Mouse (Mus musculus): Measurements from ENCODE around the gene Adh7. TPM values are rescaled to one million over a fixed set of nuclear protein-coding genes. Genes with fewer than 3 reads are reported as not detected.

Adh7 gene
- polyA plus RNA-seq, 1 experiment from 2014 or later = 0.12 TPM

GRCm38 (mm10) chr3:138251156-138251555 is 33.6 kb downstream of the Adh7 start:
- no peak overlapping the region for H3K27ac ChIP-seq (ENCODE audit: low read depth, low read length)
- no peak for ATAC-seq (replicated peaks; ENCODE audit: low FRiP score)
- WGBS = 80% methylated on average over 6 of the region's 6 CpGs
- peaks cover 4% of the 10 kb centered on the region; the same call in 1 of the 2 replicates for H3K4me1 ChIP-seq (replicated peaks; ENCODE audit: control insufficient read depth, insufficient read depth, low read length)
- H3K9ac ChIP-seq (ENCODE audit: low read depth, low read length) = no peak overlapping the region
- no peaks in the 10 kb centered on the region for H3K27me3 ChIP-seq (replicated peaks; ENCODE audit: control insufficient read depth, insufficient read depth, low read length)
- no peak overlapping the region for H3K4me3 ChIP-seq (ENCODE audit: low read depth, low read length)
- DNase-seq (ENCODE audit: low spot score) = no peak
- no peaks in the 10 kb centered on the region for H3K36me3 ChIP-seq (ENCODE audit: control insufficient read depth, insufficient read depth, low read length)
- no peak overlapping the region for H3K4me2 ChIP-seq
- no peaks in the 10 kb centered on the region for H3K9me3 ChIP-seq (ENCODE audit: control insufficient read depth, low read length)

- no peak overlapping the region for H3K9ac ChIP-seq (ENCODE audit: low read depth, low read length)
- no peak overlapping the region for H3K27ac ChIP-seq (ENCODE audit: low read depth, low read length)
- no peak; the same call in 1 of the 2 replicates for ATAC-seq (replicated peaks; ENCODE audit: low FRiP score)
- H3K4me2 ChIP-seq = no peak overlapping the region
- no peaks in the 10 kb centered on the region for H3K9me3 ChIP-seq (ENCODE audit: control insufficient read depth, low read length)
- no peak for DNase-seq (ENCODE audit: low spot score)
- peaks cover 7% of the 10 kb centered on the region; the same call in 1 of the 2 replicates for H3K4me1 ChIP-seq (replicated peaks; ENCODE audit: control insufficient read depth, insufficient read depth, low read length)
- H3K4me3 ChIP-seq (ENCODE audit: low read depth, low read length) = no peak overlapping the region
- H3K27me3 ChIP-seq (replicated peaks; ENCODE audit: control insufficient read depth, insufficient read depth, low read length) = no peaks in the 10 kb centered on the region
- H3K36me3 ChIP-seq (ENCODE audit: control insufficient read depth, insufficient read depth, low read length) = no peaks in the 10 kb centered on the region
- whole genome bisulfite sequencing = 62% methylated on average over 5 of the region's 5 CpGs
Measured at GRCm38 (mm10) chr3:138254205-138254604, 36.6 kb downstream of the Adh7 start.

- Histone ChIP-seq H3K4me1 (replicated peaks; ENCODE audit: control insufficient read depth, insufficient read depth, low read length) (peaks cover 7% of the 10 kb centered on the region; the same call in 1 of the 2 replicates), H3K27me3 (replicated peaks; ENCODE audit: control insufficient read depth, insufficient read depth, low read length) (no peaks in the 10 kb centered on the region), H3K4me2 (no peak overlapping the region), H3K27ac (ENCODE audit: low read depth, low read length) (no peak overlapping the region), H3K4me3 (ENCODE audit: low read depth, low read length) (no peak overlapping the region), H3K36me3 (ENCODE audit: control insufficient read depth, insufficient read depth, low read length) (no peaks in the 10 kb centered on the region), H3K9ac (ENCODE audit: low read depth, low read length) (no peak overlapping the region), H3K9me3 (ENCODE audit: control insufficient read depth, low read length) (no peaks in the 10 kb centered on the region)
- ATAC-seq (replicated peaks; ENCODE audit: low FRiP score) = no peak
- no peak for DNase-seq (ENCODE audit: low spot score)
- 45% methylated on average over 3 of the region's 3 CpGs for WGBS
Measured at GRCm38 (mm10) chr3:138255366-138255765, 37.8 kb downstream of the Adh7 start.

GRCm38 (mm10) chr3:138255780-138256550 is 38.4 kb downstream of the Adh7 start:
- 59% methylated on average over 9 of the region's 9 CpGs for WGBS
- H3K27me3 ChIP-seq (replicated peaks; ENCODE audit: control insufficient read depth, insufficient read depth, low read length) = no peaks in the 10 kb centered on the region
- no peak for DNase-seq (ENCODE audit: low spot score)
- no peaks in the 10 kb centered on the region for H3K36me3 ChIP-seq (ENCODE audit: control insufficient read depth, insufficient read depth, low read length)
- H3K9me3 ChIP-seq (ENCODE audit: control insufficient read depth, low read length) = no peaks in the 10 kb centered on the region
- no peak overlapping the region for H3K27ac ChIP-seq (ENCODE audit: low read depth, low read length)
- no peak overlapping the region for H3K4me3 ChIP-seq (ENCODE audit: low read depth, low read length)
- H3K4me2 ChIP-seq = no peak overlapping the region
- ATAC-seq (replicated peaks; ENCODE audit: low FRiP score) = no peak
- H3K4me1 ChIP-seq (replicated peaks; ENCODE audit: control insufficient read depth, insufficient read depth, low read length) = peaks cover 7% of the 10 kb centered on the region; the same call in 1 of the 2 replicates
- no peak overlapping the region for H3K9ac ChIP-seq (ENCODE audit: low read depth, low read length)

GRCm38 (mm10) chr3:138260721-138261669 is 43.4 kb downstream of the Adh7 start, which contains the start of gene Adh1:
Gene Adh1 (plus strand): TSS chr3:138260991.
- H3K27me3 ChIP-seq (replicated peaks; ENCODE audit: control insufficient read depth, insufficient read depth, low read length) = no peaks in the 10 kb centered on the region
- ATAC-seq (replicated peaks; ENCODE audit: low FRiP score) (no peak), DNase-seq (ENCODE audit: low spot score) (peak; percentile 9)
- no peak within 1 kb of the TSS for H3K4me3 ChIP-seq (ENCODE audit: low read depth, low read length)
- H3K9ac ChIP-seq (ENCODE audit: low read depth, low read length) = no peak within 1 kb of the TSS
- no peaks in the 10 kb centered on the region for H3K36me3 ChIP-seq (ENCODE audit: control insufficient read depth, insufficient read depth, low read length)
- H3K9me3 ChIP-seq (ENCODE audit: control insufficient read depth, low read length) = no peaks in the 10 kb centered on the region
- peaks cover 5% of the 10 kb centered on the region; the same call in 1 of the 2 replicates for H3K4me1 ChIP-seq (replicated peaks; ENCODE audit: control insufficient read depth, insufficient read depth, low read length)
- H3K27ac ChIP-seq (ENCODE audit: low read depth, low read length) = no peak within 1 kb of the TSS
- 79% methylated on average over 11 of the region's 11 CpGs for WGBS
- no peak within 1 kb of the TSS for H3K4me2 ChIP-seq

- H3K4me3 ChIP-seq (ENCODE audit: low read depth, low read length) = no peak overlapping the region
- WGBS = 38% methylated on average over 4 of the region's 4 CpGs
- no peak for ATAC-seq (replicated peaks; ENCODE audit: low FRiP score)
Measured at GRCm38 (mm10) chr3:138262568-138262967, 45.0 kb downstream of the Adh7 start.

GRCm38 (mm10) chr3:138263154-138263930 is 45.8 kb downstream of the Adh7 start:
- H3K4me1 ChIP-seq (replicated peaks; ENCODE audit: control insufficient read depth, insufficient read depth, low read length) = no peaks in the 10 kb centered on the region
- no peak overlapping the region for H3K9ac ChIP-seq (ENCODE audit: low read depth, low read length)
- no peak overlapping the region for H3K4me3 ChIP-seq (ENCODE audit: low read depth, low read length)
- H3K27me3 ChIP-seq (replicated peaks; ENCODE audit: control insufficient read depth, insufficient read depth, low read length) = no peaks in the 10 kb centered on the region
- H3K9me3 ChIP-seq (ENCODE audit: control insufficient read depth, low read length) = no peaks in the 10 kb centered on the region
- ATAC-seq (replicated peaks; ENCODE audit: low FRiP score) = no peak
- DNase-seq (ENCODE audit: low spot score) = no peak
- 68% methylated on average over 5 of the region's 5 CpGs for WGBS
- no peak overlapping the region for H3K27ac ChIP-seq (ENCODE audit: low read depth, low read length)
- H3K36me3 ChIP-seq (ENCODE audit: control insufficient read depth, insufficient read depth, low read length) = no peaks in the 10 kb centered on the region
- no peak overlapping the region for H3K4me2 ChIP-seq

More at GRCm38 (mm10) chr3:138262568-138262967, 45.0 kb downstream of the Adh7 start:
- H3K4me1 ChIP-seq (replicated peaks; ENCODE audit: control insufficient read depth, insufficient read depth, low read length) = no peaks in the 10 kb centered on the region
- no peak overlapping the region for H3K27ac ChIP-seq (ENCODE audit: low read depth, low read length)
- H3K27me3 ChIP-seq (replicated peaks; ENCODE audit: control insufficient read depth, insufficient read depth, low read length) = no peaks in the 10 kb centered on the region
- H3K4me2 ChIP-seq = no peak overlapping the region
- no peaks in the 10 kb centered on the region for H3K9me3 ChIP-seq (ENCODE audit: control insufficient read depth, low read length)
- no peaks in the 10 kb centered on the region for H3K36me3 ChIP-seq (ENCODE audit: control insufficient read depth, insufficient read depth, low read length)
- no peak overlapping the region for H3K9ac ChIP-seq (ENCODE audit: low read depth, low read length)
- no peak for DNase-seq (ENCODE audit: low spot score)

- no peaks in the 10 kb centered on the region for H3K27me3 ChIP-seq (replicated peaks; ENCODE audit: control insufficient read depth, insufficient read depth, low read length)
- DNase-seq (ENCODE audit: low spot score) (no peak), ATAC-seq (replicated peaks; ENCODE audit: low FRiP score) (no peak)
- WGBS = 83% methylated on average over 3 of the region's 3 CpGs
- H3K36me3 ChIP-seq (ENCODE audit: control insufficient read depth, insufficient read depth, low read length) = no peaks in the 10 kb centered on the region
- H3K27ac ChIP-seq (ENCODE audit: low read depth, low read length) = no peak overlapping the region
- H3K4me1 ChIP-seq (replicated peaks; ENCODE audit: control insufficient read depth, insufficient read depth, low read length) = no peaks in the 10 kb centered on the region
- no peaks in the 10 kb centered on the region for H3K9me3 ChIP-seq (ENCODE audit: control insufficient read depth, low read length)
- H3K4me2 ChIP-seq = no peak overlapping the region
- no peak overlapping the region for H3K4me3 ChIP-seq (ENCODE audit: low read depth, low read length)
- H3K9ac ChIP-seq (ENCODE audit: low read depth, low read length) = no peak overlapping the region
Measured at GRCm38 (mm10) chr3:138264648-138265047, 47.1 kb downstream of the Adh7 start.

Data from liver, embryonic 11.5 days (tissue).